Mouse (Mus musculus) liver, postnatal 0 days (tissue): Measurements from ENCODE around the gene Prickle2. TPM values are rescaled to one million over a fixed set of nuclear protein-coding genes. Genes with fewer than 3 reads are reported as not detected.
A peak's percentile ranks its signal among the peaks of the same experiment; 100 is the strongest.

ENCODE experiments used
- ATAC-seq: fragments of 200-750 bp; cut with Nextera tagmentation; 2 replicates; pipeline ENCODE4 v1.8.0; 2017; ENCODE audit warnings: mild to moderate bottlenecking, moderate library complexity
- DNase-seq: peaks from one replicate; pipeline ENCODE4 v3.0.0-alpha.2; 2016
- H3K27ac ChIP-seq: fragments of 300-500 bp; sonication (generic); 2 replicates; pipeline ENCODE4 v1.5.1; 2014; ENCODE audit warnings: antibody characterized with exemption, moderate library complexity, mild to moderate bottlenecking, low read depth
- H3K27me3 ChIP-seq: fragments of 300-500 bp; sonication (generic); 2 replicates; pipeline ENCODE4 v1.6.1; 2014; ENCODE audit warnings: low read length, control low read depth, mixed read lengths; ENCODE audit not compliant: insufficient read depth
- H3K36me3 ChIP-seq: fragments of 300-500 bp; sonication (generic); replicated peaks from 2 replicates; pipeline ENCODE4 v1.6.1; 2014; ENCODE audit warnings: mild to moderate bottlenecking, control low read depth, low read length, moderate library complexity, mixed read lengths; ENCODE audit not compliant: insufficient read depth
- H3K4me1 ChIP-seq: fragments of 300-500 bp; sonication (generic); 2 replicates; pipeline ENCODE4 v1.6.1; 2014; ENCODE audit warnings: antibody characterized with exemption, mild to moderate bottlenecking, control low read depth; ENCODE audit not compliant: insufficient read depth
- H3K4me2 ChIP-seq: fragments of 300-500 bp; sonication (generic); 2 replicates; pipeline ENCODE4 v1.6.1; 2014; ENCODE audit warnings: low read depth, mild to moderate bottlenecking, low read length, moderate library complexity, mixed read lengths
- H3K4me3 ChIP-seq: fragments of 300-500 bp; sonication (generic); 2 replicates; pipeline ENCODE4 v1.5.1; 2014; ENCODE audit warnings: low read depth, low read length
- H3K9ac ChIP-seq: fragments of 300-500 bp; sonication (generic); replicated peaks from 2 replicates; pipeline ENCODE4 v1.6.1; 2014; ENCODE audit warnings: mild to moderate bottlenecking, moderate library complexity
- H3K9me3 ChIP-seq: fragments of 300-500 bp; sonication (generic); 2 replicates; pipeline ENCODE4 v1.6.1; 2016; ENCODE audit warnings: mild to moderate bottlenecking, control low read depth, low read length, mixed read lengths
- CTCF ChIP-seq: sonication (generic); IDR thresholded peaks from 2 replicates; pipeline ENCODE4 v1.5.1; 2016; ENCODE audit warnings: antibody characterized with exemption, low read depth
- EP300 ChIP-seq: IDR thresholded peaks from 2 replicates; pipeline ENCODE4 v1.6.1; 2016; ENCODE audit warnings: antibody characterized with exemption, low read depth, mild to moderate bottlenecking
- WGBS: fragments of 180-500 bp; shearing (Covaris S2); extraction: QIAGEN DNeasy Blood & Tissue Kit; methylation state at CpG from one replicate; pipeline ENCODE4 v1.1.7; 2014; ENCODE audit not compliant: insufficient replicate concordance; 5-methylcytosine and 5-hydroxymethylcytosine counted together
- polyA plus RNA-seq: library from polyadenylated mRNA; unstranded; fragments of >200 nt; fragmentation: Nextera tagmentation; extraction: Ambion mirVana; gene quantifications from 2 replicates; pipeline ENCODE4 v1.2.1, GENCODE M21; 2015

Prickle2 gene
- polyA plus RNA-seq, 1 experiment from 2014 or later = 0.28 TPM

DNA sequence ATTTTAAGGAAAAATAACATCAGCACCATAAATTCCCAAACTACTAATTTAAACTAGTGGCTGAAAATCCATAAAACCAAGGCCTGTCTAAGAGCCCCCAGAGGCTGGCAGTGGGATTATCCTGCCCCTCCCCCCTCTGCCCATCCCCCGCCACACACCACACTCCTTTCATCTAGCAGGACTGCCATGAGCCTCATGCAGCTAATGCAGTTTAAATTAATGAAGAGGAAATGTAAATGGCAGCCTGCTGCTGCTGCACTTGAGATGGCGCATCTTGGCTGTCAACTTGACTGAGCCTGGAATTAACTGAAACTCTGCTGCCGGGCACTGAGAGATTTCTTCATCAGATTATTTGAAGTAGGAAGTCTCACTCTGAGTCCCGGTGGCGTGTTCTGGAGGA is 298.7 kb downstream of the Prickle2 start:
- WGBS = 67% methylated on average over 5 of the region's 5 CpGs
- no peak overlapping the region for H3K4me3 ChIP-seq
- H3K36me3 ChIP-seq = no peaks in the 10 kb centered on the region
- H3K4me1 ChIP-seq = no peaks in the 10 kb centered on the region
- no peak overlapping the region for H3K9ac ChIP-seq
- DNase-seq (no peak), ATAC-seq (no peak)
- no peaks in the 10 kb centered on the region for H3K9me3 ChIP-seq
- no peaks in the 10 kb centered on the region for H3K27me3 ChIP-seq
- no peak overlapping the region for H3K27ac ChIP-seq
- TF ChIP-seq EP300 = no peak
- TF ChIP-seq CTCF = no peak
- H3K4me2 ChIP-seq = no peak overlapping the region

- Histone ChIP-seq H3K9me3 (no peaks in the 10 kb centered on the region), H3K4me2 (no peak overlapping the region), H3K27ac (no peak overlapping the region), H3K36me3 (no peaks in the 10 kb centered on the region), H3K4me1 (no peaks in the 10 kb centered on the region), H3K9ac (no peak overlapping the region), H3K4me3 (no peak overlapping the region), H3K27me3 (no peaks in the 10 kb centered on the region)
- no peak for TF ChIP-seq EP300
- no peak for TF ChIP-seq CTCF
- DNase-seq = no peak
- WGBS = 58% methylated on average over 8 of the region's 8 CpGs
- ATAC-seq = no peak
These were observed 300.4 kb downstream of the Prickle2 start for GRCm38 (mm10) chr6:92405571-92405970.

- WGBS = 76% methylated on average over 6 of the region's 6 CpGs
- DNase-seq (no peak), ATAC-seq (no peak)
- Histone ChIP-seq H3K27me3 (no peaks in the 10 kb centered on the region), H3K9ac (no peak overlapping the region), H3K27ac (no peak overlapping the region), H3K36me3 (no peaks in the 10 kb centered on the region), H3K4me2 (no peak overlapping the region), H3K4me3 (no peak overlapping the region), H3K4me1 (peaks cover 5% of the 10 kb centered on the region), H3K9me3 (no peaks in the 10 kb centered on the region)
- TF ChIP-seq CTCF = no peak
These were observed 308.1 kb downstream of the Prickle2 start for GRCm38 (mm10) chr6:92397876-92398275.

DNA sequence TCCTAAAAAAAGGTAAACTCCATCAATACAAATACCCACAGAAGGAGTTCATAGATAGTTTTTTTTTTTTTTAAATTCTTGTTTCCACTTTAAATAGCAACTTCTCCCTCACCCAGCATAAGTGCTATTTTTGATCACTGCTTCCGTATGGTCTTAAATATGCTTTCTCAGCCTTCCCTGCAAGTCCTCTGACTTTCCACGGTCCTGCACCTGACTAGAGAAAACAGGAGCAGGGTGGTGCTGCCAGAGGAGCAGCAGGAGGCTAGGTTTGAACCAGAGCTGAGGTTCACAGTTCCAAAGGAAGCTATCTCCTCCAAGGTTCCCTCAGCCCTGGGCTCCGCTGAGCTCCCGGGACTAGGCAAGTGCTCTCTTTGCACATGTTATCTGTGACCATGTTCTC is 310.4 kb downstream of the Prickle2 start:
- Histone ChIP-seq H3K4me2 (no peak overlapping the region), H3K4me1 (peaks cover 5% of the 10 kb centered on the region), H3K27ac (no peak overlapping the region), H3K4me3 (no peak overlapping the region), H3K9ac (no peak overlapping the region), H3K36me3 (no peaks in the 10 kb centered on the region), H3K9me3 (no peaks in the 10 kb centered on the region), H3K27me3 (no peaks in the 10 kb centered on the region)
- TF ChIP-seq CTCF (no peak), EP300 (no peak)
- 52% methylated on average over 4 of the region's 4 CpGs for WGBS
- ATAC-seq (no peak), DNase-seq (no peak)

- no peaks in the 10 kb centered on the region for H3K36me3 ChIP-seq
- DNase-seq (no peak), ATAC-seq (peak; percentile 62; the same call in 1 of the 2 replicates)
- no peaks in the 10 kb centered on the region for H3K9me3 ChIP-seq
- WGBS = 51% methylated on average over 1 of the region's 1 CpGs
- H3K27me3 ChIP-seq = no peaks in the 10 kb centered on the region
- H3K4me3 ChIP-seq = no peak overlapping the region
- H3K27ac ChIP-seq = no peak overlapping the region
- TF ChIP-seq EP300 = no peak
- H3K4me2 ChIP-seq = no peak overlapping the region
- no peak overlapping the region for H3K9ac ChIP-seq
- peaks cover 5% of the 10 kb centered on the region for H3K4me1 ChIP-seq
These were observed 310.8 kb downstream of the Prickle2 start for GRCm38 (mm10) chr6:92395143-92395542.

DNA sequence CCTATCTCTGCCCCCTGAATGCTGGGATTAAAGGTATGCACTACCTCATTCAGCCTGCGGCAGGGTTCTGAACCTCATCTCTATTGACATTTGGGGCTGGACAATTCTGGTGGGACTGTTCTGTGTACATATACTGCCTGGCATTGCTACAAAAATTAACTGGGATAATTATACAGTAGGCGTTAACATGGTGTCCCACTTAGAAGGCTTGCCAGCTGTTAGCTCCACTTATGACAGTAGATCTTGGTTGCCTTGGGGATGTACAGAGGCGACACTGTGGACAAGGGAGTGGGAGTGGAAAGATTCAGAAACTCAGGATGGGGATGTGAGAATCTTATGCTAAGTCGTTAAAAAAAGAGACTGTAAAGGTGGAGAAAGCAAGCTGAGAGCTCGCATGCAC is 311.3 kb downstream of the Prickle2 start:
- ATAC-seq = no peak
- DNase-seq = no peak
- TF ChIP-seq EP300 (no peak), CTCF (no peak)
- Histone ChIP-seq H3K4me1 (peaks cover 5% of the 10 kb centered on the region), H3K9me3 (no peaks in the 10 kb centered on the region), H3K36me3 (no peaks in the 10 kb centered on the region), H3K27me3 (no peaks in the 10 kb centered on the region), H3K9ac (no peak overlapping the region), H3K4me2 (no peak overlapping the region), H3K4me3 (no peak overlapping the region), H3K27ac (no peak overlapping the region)
- 62% methylated on average over 5 of the region's 5 CpGs for WGBS

DNA sequence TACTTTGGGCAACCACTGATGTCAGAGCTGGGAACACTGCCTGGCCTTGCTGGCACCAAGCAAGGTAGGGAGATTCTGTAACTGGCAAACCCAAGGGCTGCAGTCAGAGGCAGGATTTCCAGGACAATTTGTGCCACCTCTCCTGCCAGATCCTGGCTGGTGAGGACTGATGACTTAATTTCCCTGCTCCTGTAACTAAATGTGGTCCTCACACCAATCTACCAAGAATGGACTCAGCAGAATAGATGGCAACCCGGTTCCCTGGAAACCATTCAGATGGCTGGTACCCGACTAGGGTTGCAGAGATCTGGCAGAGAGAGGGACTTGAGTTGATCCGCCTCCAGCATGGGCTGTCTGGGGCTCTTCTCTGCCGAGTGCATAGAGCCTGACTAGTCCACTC is 315.6 kb downstream of the Prickle2 start:
- Histone ChIP-seq H3K36me3 (no peaks in the 10 kb centered on the region), H3K27me3 (no peaks in the 10 kb centered on the region), H3K4me1 (no peaks in the 10 kb centered on the region), H3K27ac (no peak overlapping the region), H3K4me3 (no peak overlapping the region), H3K9me3 (no peaks in the 10 kb centered on the region), H3K4me2 (no peak overlapping the region), H3K9ac (no peak overlapping the region)
- WGBS = 62% methylated on average over 4 of the region's 4 CpGs
- ATAC-seq (no peak), DNase-seq (no peak)
- TF ChIP-seq EP300 (no peak), CTCF (no peak)
